Mouse (Mus musculus): ENCODE results near the gene Slc8a1.

DNA sequence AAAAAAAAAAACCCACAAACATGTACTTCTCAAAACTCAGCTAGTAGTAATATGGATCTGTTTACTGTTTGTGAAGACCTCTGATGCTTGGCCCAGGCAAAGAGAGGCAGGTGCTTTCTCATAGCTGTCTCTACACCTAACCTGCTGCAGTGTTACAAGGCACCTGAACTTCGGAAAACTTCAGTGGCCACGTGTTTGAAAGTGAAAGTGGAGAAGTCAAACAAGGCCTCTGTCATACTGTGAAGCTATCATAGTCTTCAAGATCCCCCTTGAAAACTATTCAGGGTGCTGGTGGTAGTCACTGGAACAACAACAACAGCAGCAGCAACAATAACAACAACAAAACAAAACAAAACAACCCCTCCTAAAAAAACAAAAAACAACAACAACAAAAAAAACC lies 40.5 kb downstream of the Slc8a1 start:
- TF ChIP-seq POLR2A (IDR thresholded peaks at IDR 0.05; ENCODE audit: low read depth, low read length) (no peak), HCFC1 (IDR thresholded peaks at IDR 0.05; ENCODE audit: low read depth, low read length) (no peak), ELF1 (IDR thresholded peaks at IDR 0.05; ENCODE audit: low read depth, low read length) (no peak)
